Comparison of ENCODE assay signal across 15 mouse cellular contexts in the genomic region with DNA sequence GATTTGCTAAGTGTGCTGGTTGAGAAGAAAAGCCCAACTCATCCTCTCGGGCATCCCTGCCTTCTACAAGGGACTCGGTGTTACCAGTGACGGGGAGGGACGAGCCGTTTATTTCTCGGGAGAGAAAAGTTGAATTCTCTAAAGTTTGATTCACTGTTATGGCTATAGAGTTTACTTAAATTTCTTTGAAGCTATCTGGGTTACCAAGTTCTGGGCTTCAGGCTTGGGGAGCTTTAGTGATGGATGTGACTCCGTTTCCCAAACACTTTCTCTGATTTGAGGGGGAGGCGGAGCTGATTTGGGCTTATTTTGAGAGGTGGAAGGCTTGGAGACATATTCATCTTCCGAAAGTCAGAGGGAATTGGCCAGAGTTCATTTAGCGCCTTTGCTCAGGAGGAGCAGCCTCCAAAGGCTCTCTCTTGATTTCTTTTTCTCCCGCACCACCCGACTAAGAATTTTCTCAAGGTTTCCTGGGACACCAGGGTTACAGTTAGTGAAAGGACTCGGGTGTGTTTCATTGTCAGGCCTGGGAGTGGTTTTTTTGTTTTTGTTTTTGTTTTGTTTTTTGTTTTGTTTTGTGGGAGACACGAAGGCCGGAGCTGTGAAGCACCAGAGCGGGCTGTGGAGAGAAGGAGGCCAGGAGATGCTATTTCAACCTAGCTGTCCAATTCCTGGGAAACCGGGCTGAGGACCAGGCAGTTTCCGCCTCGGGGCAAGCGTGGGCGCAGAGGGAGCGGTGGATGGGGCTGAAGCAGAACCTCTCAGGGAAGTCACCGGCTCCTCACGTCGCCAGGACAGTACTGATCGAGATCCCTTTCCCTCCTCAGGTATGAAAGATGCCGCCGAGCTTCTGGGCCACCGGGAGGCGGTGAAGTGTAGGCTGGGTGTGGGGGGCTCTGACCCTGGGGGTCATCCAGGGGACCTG. TPM values are rescaled to one million over a fixed set of nuclear protein-coding genes. Genes with fewer than 3 reads are reported as not detected.
A peak's percentile ranks its signal among the peaks of the same experiment; 100 is the strongest.
DNase-seq lines count a peak whose midpoint lies in the region; ATAC-seq and TF ChIP-seq lines count a peak whose summit lies in the region.
"Had no signal": no experiment of that assay in that cellular context is flagged by ENCODE, and none has a peak within 500 bp of the region (broad histone marks: within the 10 kb centered on the region; RNA-seq: fewer than 3 reads in every experiment).

No protein-coding gene starts in this region.

- TF ChIP-seq CTCF in lung, adult 2 months (IDR thresholded peaks at IDR 0.05; ENCODE audit: insufficient read depth, low read length): no peak

- TF ChIP-seq POLR2A in lung, adult 2 months (IDR thresholded peaks at IDR 0.05; ENCODE audit: borderline replicate concordance, extremely low read depth, low read depth, low read length): no peak

- peaks cover 80% of the 10 kb centered on the region for H3K27me3 ChIP-seq in forebrain, embryonic 11.5 days (ENCODE audit: control insufficient read depth, insufficient read depth, low read length)
- peaks cover 72% of the 10 kb centered on the region for H3K27me3 ChIP-seq in forebrain, embryonic 15.5 days
- H3K27me3 ChIP-seq in embryonic facial prominence, embryonic 10.5 days (replicated peaks; ENCODE audit: low read depth, poor library complexity, severe bottlenecking): peaks cover 100% of the 10 kb centered on the region
- H3K27me3 ChIP-seq in limb, embryonic 10.5 days (ENCODE audit: low read depth, poor library complexity, severe bottlenecking): peaks cover 99% of the 10 kb centered on the region
- H3K27me3 ChIP-seq in neural tube, embryonic 15.5 days (replicated peaks): peaks cover 81% of the 10 kb centered on the region

- H3K4me3 ChIP-seq in forebrain, embryonic 11.5 days (ENCODE audit: low read depth, low read length): no peak overlapping the region
- H3K4me3 ChIP-seq in forebrain, embryonic 15.5 days: no peak overlapping the region
- H3K4me3 ChIP-seq in embryonic facial prominence, embryonic 10.5 days: no peak overlapping the region
- H3K4me3 ChIP-seq in limb, embryonic 10.5 days: no peak overlapping the region
- H3K4me3 ChIP-seq in neural tube, embryonic 15.5 days (replicated peaks): peak overlapping the region; percentile 23
- H3K4me3 ChIP-seq in lung, adult 2 months (replicated peaks; ENCODE audit: extremely low read depth, low read depth, low read length): no peak overlapping the region
- H3K4me3 ChIP-seq: heart, embryonic 15.5 days; liver, embryonic 13.5 days; stomach, embryonic 15.5 days had no signal

- no peak overlapping the region for H3K9ac ChIP-seq in forebrain, embryonic 11.5 days (ENCODE audit: low read length)
- no peak overlapping the region for H3K9ac ChIP-seq in forebrain, embryonic 15.5 days (replicated peaks)
- no peak overlapping the region for H3K9ac ChIP-seq in neural tube, embryonic 15.5 days (replicated peaks)
- H3K9ac ChIP-seq: heart, embryonic 15.5 days; liver, embryonic 13.5 days; stomach, embryonic 15.5 days had no signal

- no peak overlapping the region for H3K4me2 ChIP-seq in forebrain, embryonic 11.5 days (ENCODE audit: low read depth, low read length, severe bottlenecking)
- no peak overlapping the region for H3K4me2 ChIP-seq in forebrain, embryonic 15.5 days (replicated peaks)
- H3K4me2 ChIP-seq in neural tube, embryonic 15.5 days: no peak overlapping the region
- H3K4me2 ChIP-seq: heart, embryonic 15.5 days; liver, embryonic 13.5 days; stomach, embryonic 15.5 days had no signal

- DNase-seq in forebrain, embryonic 11.5 days (ENCODE audit: low spot score): peak; percentile 68
- DNase-seq in embryonic facial prominence, embryonic 10.5 days (ENCODE audit: low spot score): peak; percentile 42
- peak; percentile 57 for DNase-seq in limb, embryonic 10.5 days (ENCODE audit: low spot score)
- DNase-seq in thymus, postnatal 0 days (ENCODE audit: low spot score): no peak
- no peak for DNase-seq in frontal cortex, postnatal 14 days (ENCODE audit: low spot score in 2 of 2)
- no peak for DNase-seq in lung, adult 2 months
- DNase-seq: gastrocnemius, postnatal 25 days; liver, embryonic 13.5 days; right cerebral cortex, postnatal 25 days had no signal

- H3K27ac ChIP-seq in forebrain, embryonic 11.5 days (ENCODE audit: low read depth, low read length): no peak overlapping the region
- H3K27ac ChIP-seq in forebrain, embryonic 15.5 days (replicated peaks): no peak overlapping the region
- no peak overlapping the region for H3K27ac ChIP-seq in embryonic facial prominence, embryonic 10.5 days (replicated peaks)
- H3K27ac ChIP-seq in limb, embryonic 10.5 days: no peak overlapping the region
- H3K27ac ChIP-seq in neural tube, embryonic 15.5 days (replicated peaks): 0 out of 2 replicates have a peak overlapping the region, but pooled peaks have one; percentile 45
- H3K27ac ChIP-seq: heart, embryonic 15.5 days; liver, embryonic 13.5 days; stomach, embryonic 15.5 days had no signal

- H3K9me3 ChIP-seq in forebrain, embryonic 11.5 days (ENCODE audit: control insufficient read depth, low read length): no peaks in the 10 kb centered on the region
- H3K9me3 ChIP-seq in forebrain, embryonic 15.5 days: no peaks in the 10 kb centered on the region
- H3K9me3 ChIP-seq in embryonic facial prominence, embryonic 10.5 days: no peaks in the 10 kb centered on the region
- H3K9me3 ChIP-seq in limb, embryonic 10.5 days (replicated peaks): no peaks in the 10 kb centered on the region
- no peaks in the 10 kb centered on the region for H3K9me3 ChIP-seq in neural tube, embryonic 15.5 days (replicated peaks)
- H3K9me3 ChIP-seq: heart, embryonic 15.5 days; liver, embryonic 13.5 days; stomach, embryonic 15.5 days had no signal

- ATAC-seq in forebrain, embryonic 11.5 days (replicated peaks; ENCODE audit: low FRiP score): no peak
- no peak for ATAC-seq in forebrain, embryonic 15.5 days (replicated peaks)
- no peak for ATAC-seq in neural tube, embryonic 15.5 days (ENCODE audit: low FRiP score)
- ATAC-seq: intestine, postnatal 0 days had no signal

- H3K36me3 ChIP-seq in forebrain, embryonic 11.5 days (ENCODE audit: control insufficient read depth, insufficient read depth, low read length): no peaks in the 10 kb centered on the region
- no peaks in the 10 kb centered on the region for H3K36me3 ChIP-seq in forebrain, embryonic 15.5 days
- H3K36me3 ChIP-seq in embryonic facial prominence, embryonic 10.5 days (replicated peaks): no peaks in the 10 kb centered on the region
- no peaks in the 10 kb centered on the region for H3K36me3 ChIP-seq in limb, embryonic 10.5 days
- H3K36me3 ChIP-seq in neural tube, embryonic 15.5 days: no peaks in the 10 kb centered on the region
- H3K36me3 ChIP-seq: heart, embryonic 15.5 days; liver, embryonic 13.5 days; stomach, embryonic 15.5 days had no signal

- WGBS in forebrain, embryonic 11.5 days: 1% methylated on average over 30 of the region's 30 CpGs
- WGBS in forebrain, embryonic 15.5 days: under 1% methylated on average over 30 of the region's 30 CpGs
- under 1% methylated on average over 30 of the region's 30 CpGs for WGBS in embryonic facial prominence, embryonic 10.5 days
- WGBS in limb, embryonic 10.5 days: under 1% methylated on average over 30 of the region's 30 CpGs
- WGBS in neural tube, embryonic 15.5 days: 2% methylated on average over 30 of the region's 30 CpGs
- 5% methylated on average over 30 of the region's 30 CpGs for WGBS in lung, adult 2 months

- peaks cover 6% of the 10 kb centered on the region for H3K4me1 ChIP-seq in forebrain, embryonic 11.5 days (replicated peaks; ENCODE audit: control insufficient read depth, insufficient read depth, low read length)
- peaks cover 5% of the 10 kb centered on the region for H3K4me1 ChIP-seq in forebrain, embryonic 15.5 days
- peaks cover 18% of the 10 kb centered on the region for H3K4me1 ChIP-seq in embryonic facial prominence, embryonic 10.5 days
- H3K4me1 ChIP-seq in limb, embryonic 10.5 days: peaks cover 19% of the 10 kb centered on the region
- 0 out of 2 replicates have a peak, but pooled peaks cover 7% of the 10 kb centered on the region for H3K4me1 ChIP-seq in neural tube, embryonic 15.5 days
- no peaks in the 10 kb centered on the region for H3K4me1 ChIP-seq in lung, adult 2 months (ENCODE audit: control insufficient read depth, insufficient read depth, low read length)
- H3K4me1 ChIP-seq: liver, embryonic 13.5 days had no signal

RNA-seq across cellular contexts. Expression of a gene that starts 1.1 kb away (rescaled TPM):
- polyA plus RNA-seq in forebrain, embryonic 11.5 days (2014; fragmentation: Nextera tagmentation; extraction: Ambion mirVana): 3.3 and 4.4 TPM in 2 replicates
- 1.4 and 3.6 TPM in 2 replicates for polyA plus RNA-seq in forebrain, embryonic 15.5 days (2015; fragmentation: Nextera tagmentation; extraction: Ambion mirVana)
- 0.47 and 0.78 TPM in 2 replicates for polyA plus RNA-seq in embryonic facial prominence, embryonic 10.5 days (2016; fragmentation: Nextera tagmentation; extraction: Ambion mirVana)
- not detected in 2 replicates for polyA plus RNA-seq in limb, embryonic 10.5 days (2016; fragmentation: Nextera tagmentation; extraction: Ambion mirVana)
- 6.9 and 7.0 TPM in 2 replicates for polyA plus RNA-seq in neural tube, embryonic 15.5 days (2015; fragmentation: Nextera tagmentation; extraction: Ambion mirVana)
- not detected in 2 replicates for polyA plus RNA-seq in thymus, postnatal 0 days (2015; fragmentation: Nextera tagmentation; extraction: Ambion mirVana)
- not detected in 2 replicates for polyA plus RNA-seq in lung, adult 2 months (2012; rRNA removed)
- polyA plus RNA-seq: C2C12; heart, embryonic 15.5 days; intestine, postnatal 0 days; liver, embryonic 13.5 days; stomach, embryonic 15.5 days had no signal

Comparison
In these comparisons a context has a peak if more than half of its experiments do, and no peak if none do; other contexts are left out.
1. DNase-seq: peak in forebrain, embryonic 11.5 days (single experiment), embryonic facial prominence, embryonic 10.5 days (single experiment) and limb, embryonic 10.5 days (single experiment); none in thymus, postnatal 0 days (single experiment), frontal cortex, postnatal 14 days (0 of 2) and lung, adult 2 months (single experiment).